Comparison of ENCODE assay signal across 8 mouse cellular contexts in the genomic region with DNA sequence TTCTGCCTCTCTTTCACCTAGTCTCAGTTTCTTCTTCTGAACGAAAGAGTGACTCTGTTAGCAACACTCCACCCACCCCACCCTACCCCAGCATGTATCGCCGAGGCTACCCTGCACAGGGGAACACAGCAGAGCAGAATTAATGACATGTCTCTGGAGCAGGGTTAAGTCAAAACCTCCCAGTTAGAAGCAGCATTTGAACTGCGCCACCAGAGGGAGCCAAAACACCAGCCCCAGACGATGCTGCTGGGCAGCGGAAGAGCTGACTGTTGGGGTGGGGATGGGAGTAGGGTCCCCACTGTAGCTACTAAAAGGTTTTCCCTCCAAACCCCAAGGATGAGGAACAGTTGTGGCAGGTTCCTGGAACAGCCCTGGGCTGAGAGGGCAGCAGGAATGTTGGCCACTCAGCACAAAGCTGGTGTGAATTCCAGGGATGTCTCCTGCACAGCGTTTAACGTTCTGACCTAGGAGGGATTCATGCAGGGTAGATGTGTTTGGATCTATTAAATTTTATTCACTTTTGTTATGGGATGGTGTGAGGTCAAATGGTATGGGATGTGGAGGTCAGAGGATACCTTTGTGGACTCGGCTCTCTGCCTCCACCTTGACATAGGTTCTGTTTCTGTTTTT. TPM values are rescaled to one million over a fixed set of nuclear protein-coding genes. Genes with fewer than 3 reads are reported as not detected.
A peak's percentile ranks its signal among the peaks of the same experiment; 100 is the strongest.
DNase-seq lines count a peak whose midpoint lies in the region; ATAC-seq lines count a peak whose summit lies in the region.

No protein-coding gene starts in this region.

- H3K9ac ChIP-seq in embryonic facial prominence, embryonic 11.5 days (replicated peaks; ENCODE audit: low read length): no peak overlapping the region

- H3K27ac ChIP-seq in embryonic facial prominence, embryonic 11.5 days (replicated peaks; ENCODE audit: low read depth, low read length): no peak overlapping the region

- intact Hi-C loops in heart, postnatal 10 days (cut with DNase I): loop anchor here (1.0 to 5.0 kb wide), 4 partner anchors 32 to 124 kb away; no protein-coding TSS in a partner anchor

- H3K4me2 ChIP-seq in embryonic facial prominence, embryonic 11.5 days (ENCODE audit: low read depth, low read length): no peak overlapping the region

- 26% methylated on average over 9 of the region's 9 CpGs for WGBS in embryonic facial prominence, embryonic 11.5 days

- no peaks in the 10 kb centered on the region for H3K27me3 ChIP-seq in embryonic facial prominence, embryonic 11.5 days (ENCODE audit: control insufficient read depth, insufficient read depth, low read length)

- no peaks in the 10 kb centered on the region for H3K4me1 ChIP-seq in embryonic facial prominence, embryonic 11.5 days (ENCODE audit: control insufficient read depth, insufficient read depth, low read length)

- DNase-seq in ES-CJ7 (ENCODE audit: low read depth, low spot score): peak; percentile 74
- peak; percentile 77 for DNase-seq in adrenal gland, postnatal 25 days
- peak; percentile 83 for DNase-seq in embryonic facial prominence, embryonic 11.5 days (ENCODE audit: low spot score)
- DNase-seq in heart, postnatal 10 days: peak; percentile 81 to 88
- peak; percentile 90 for DNase-seq in kidney, postnatal 4 days
- peak; percentile 88 for DNase-seq in lung, postnatal 14 days
- DNase-seq in retina, postnatal 7 days (ENCODE audit: low read depth, low spot score): peak; percentile 62
- peak; percentile 70 for DNase-seq in yolk sac, embryonic 10.5 days (ENCODE audit: low spot score)

- H3K4me3 ChIP-seq in embryonic facial prominence, embryonic 11.5 days (ENCODE audit: low read depth, low read length): no peak overlapping the region

- peak; percentile 46; the same call in 1 of the 2 replicates for ATAC-seq in embryonic facial prominence, embryonic 11.5 days (replicated peaks; ENCODE audit: insufficient number of reproducible peaks, low FRiP score, low TSS enrichment, low read depth)

- H3K36me3 ChIP-seq in embryonic facial prominence, embryonic 11.5 days (replicated peaks; ENCODE audit: control insufficient read depth, insufficient read depth, low read depth, low read length): no peaks in the 10 kb centered on the region

- no peaks in the 10 kb centered on the region for H3K9me3 ChIP-seq in embryonic facial prominence, embryonic 11.5 days (replicated peaks; ENCODE audit: control insufficient read depth, low read length)

RNA-seq across cellular contexts. Expression of a gene that starts 14.1 kb away (rescaled TPM):
- total RNA-seq in adrenal gland, postnatal 25 days (2021): 0.64 and 1.00 TPM in 2 replicates
- polyA plus RNA-seq in embryonic facial prominence, embryonic 11.5 days (2014; fragmentation: Nextera tagmentation; extraction: Ambion mirVana): 0.39 and 0.82 TPM in 2 replicates
- under 1 TPM; 0.22 to 0.30 TPM for total RNA-seq in heart, postnatal 10 days (2021)

RNA-seq across cellular contexts. Expression of a gene that starts 19.3 kb away (rescaled TPM):
- 224 and 249 TPM in 2 replicates for total RNA-seq in adrenal gland, postnatal 25 days (2021)
- 237 and 257 TPM in 2 replicates for polyA plus RNA-seq in embryonic facial prominence, embryonic 11.5 days (2014; fragmentation: Nextera tagmentation; extraction: Ambion mirVana)
- total RNA-seq in heart, postnatal 10 days (2021): 100 to 1,000 TPM; 144 to 145 TPM

RNA-seq across cellular contexts. Expression of a gene that starts 39.4 kb away (rescaled TPM):
- total RNA-seq in adrenal gland, postnatal 25 days (2021): not detected in 2 replicates
- polyA plus RNA-seq in embryonic facial prominence, embryonic 11.5 days (2014; fragmentation: Nextera tagmentation; extraction: Ambion mirVana): 10.9 and 11.2 TPM in 2 replicates
- total RNA-seq in heart, postnatal 10 days (2021): under 1 TPM in 1 of 2 experiments, not detected in 1; 0.55 TPM

RNA-seq across cellular contexts. Expression of a gene that starts 39.5 kb away (rescaled TPM):
- 0.49 and 1.2 TPM in 2 replicates for total RNA-seq in adrenal gland, postnatal 25 days (2021)
- polyA plus RNA-seq in embryonic facial prominence, embryonic 11.5 days (2014; fragmentation: Nextera tagmentation; extraction: Ambion mirVana): 78.3 and 85.8 TPM in 2 replicates
- under 1 TPM; 0.53 to 0.89 TPM for total RNA-seq in heart, postnatal 10 days (2021)

RNA-seq across cellular contexts. Expression of a gene that starts 41.5 kb away (rescaled TPM):
- total RNA-seq in adrenal gland, postnatal 25 days (2021): 57.1 and 99.3 TPM in 2 replicates
- polyA plus RNA-seq in embryonic facial prominence, embryonic 11.5 days (2014; fragmentation: Nextera tagmentation; extraction: Ambion mirVana): 85.7 and 102 TPM in 2 replicates
- total RNA-seq in heart, postnatal 10 days (2021): 100 to 1,000 TPM in 1 of 2 experiments, 10 to 100 TPM in 1; 90.8 to 103 TPM
